Mouse (Mus musculus): ENCODE measurements around the gene Bicd1. TPM values are rescaled to one million over a fixed set of nuclear protein-coding genes. Genes with fewer than 3 reads are reported as not detected.

Gene Bicd1
- polyA plus RNA-seq (2014; fragmentation: Illumina TruSeq; extraction: RNeasy Lipid Tissue Mini Kit (QIAGEN cat#74804); ENCODE audit: low read depth, low replicate concordance), result 2.5 TPM

GRCm38 (mm10) chr6:149408833-149409332 lies at the start of gene Bicd1:
Gene Bicd1 (plus strand): TSS chr6:149408886.

Other genes starting within 250 kb of the Bicd1 start
- gene Amn1, start 220.2 kb upstream of the Bicd1 start, polyA plus RNA-seq (2014; fragmentation: Illumina TruSeq; extraction: RNeasy Lipid Tissue Mini Kit (QIAGEN cat#74804); ENCODE audit: low read depth, low replicate concordance), result 12.0 TPM
- gene Resf1, start 99.5 kb upstream of the Bicd1 start, polyA plus RNA-seq (2014; fragmentation: Illumina TruSeq; extraction: RNeasy Lipid Tissue Mini Kit (QIAGEN cat#74804); ENCODE audit: low read depth, low replicate concordance), result 13.5 TPM